Mouse (Mus musculus): ENCODE measurements around the gene Hcn2.

Hcn2 gene

GRCm38 (mm10) chr10:79777103-79777531, 60.7 kb downstream of the Hcn2 start, which contains the start of gene Fstl3:
TSS of gene Fstl3 (plus strand) at chr10:79777272.
- no peak for DNase-seq (ENCODE audit: low spot score)

GRCm38 (mm10) chr10:79778006-79778405, 61.6 kb downstream of the Hcn2 start:
- peak; percentile 53 for DNase-seq (ENCODE audit: low spot score)

- no peak for DNase-seq (ENCODE audit: low spot score)
These were observed 62.8 kb downstream of the Hcn2 start for GRCm38 (mm10) chr10:79779193-79779592.

- DNase-seq (ENCODE audit: low spot score) = peak; percentile 97
These were observed 63.6 kb downstream of the Hcn2 start for GRCm38 (mm10) chr10:79779784-79780663.

- DNase-seq (ENCODE audit: low spot score) = no peak
These were observed 64.2 kb downstream of the Hcn2 start for GRCm38 (mm10) chr10:79780664-79781015.

GRCm38 (mm10) chr10:79781139-79781538, 64.7 kb downstream of the Hcn2 start:
- no peak for DNase-seq (ENCODE audit: low spot score)

- DNase-seq (ENCODE audit: low spot score) = no peak
These were observed 65.5 kb downstream of the Hcn2 start for GRCm38 (mm10) chr10:79781956-79782355.

GRCm38 (mm10) chr10:79783050-79783449, 66.6 kb downstream of the Hcn2 start:
- DNase-seq (ENCODE audit: low spot score) = no peak

- DNase-seq (ENCODE audit: low spot score) = peak; percentile 68
These were observed 67.7 kb downstream of the Hcn2 start for GRCm38 (mm10) chr10:79783920-79784800.

All from testis, postnatal 14 days (tissue).